7 mouse cellular contexts compared by ENCODE assay signal in genomic region chr6:85588568-85588967, GRCm38 (mm10). TPM values are rescaled to one million over a fixed set of nuclear protein-coding genes. Genes with fewer than 3 reads are reported as not detected.
DNase-seq lines count a peak whose midpoint lies in the region; ATAC-seq and TF ChIP-seq lines count a peak whose summit lies in the region.

No protein-coding gene starts in this region.

- peak overlapping the region; percentile 88 for H3K9ac ChIP-seq in lung, embryonic 16.5 days (ENCODE audit: low read length)
- 0 out of 2 replicates have a peak overlapping the region, but pooled peaks have one; percentile 25 for H3K9ac ChIP-seq in stomach, embryonic 14.5 days (replicated peaks; ENCODE audit: low read depth, low read length)

- H3K27ac ChIP-seq in lung, embryonic 16.5 days (ENCODE audit: low read length) = no peak overlapping the region
- no peak overlapping the region for H3K27ac ChIP-seq in embryonic fibroblast, embryonic 13.5 days (ENCODE audit: insufficient read depth, low read length)
- H3K27ac ChIP-seq in limb, embryonic 10.5 days = peak overlapping the region; percentile 92; the same call in 1 of the 2 replicates
- no peak overlapping the region for H3K27ac ChIP-seq in stomach, embryonic 14.5 days (ENCODE audit: low read length)

- H3K4me2 ChIP-seq in lung, embryonic 16.5 days (ENCODE audit: low read depth, low read length) = peak overlapping the region; percentile 86
- H3K4me2 ChIP-seq in stomach, embryonic 14.5 days (replicated peaks; ENCODE audit: low read depth, low read length) = peak overlapping the region; percentile 75

- DNase-seq in lung, adult 18-20 months = no peak
- no peak for DNase-seq in limb, embryonic 10.5 days (ENCODE audit: low spot score)
- no peak for DNase-seq in adrenal gland, postnatal 14 days

- no peak for ATAC-seq in lung, embryonic 16.5 days (ENCODE audit: low read depth)
- no peak for ATAC-seq in stomach, embryonic 14.5 days (ENCODE audit: insufficient number of reproducible peaks, insufficient read depth, low FRiP score, low read depth)
- ATAC-seq in frontal cortex, adult (ENCODE audit: low TSS enrichment) = no peak

- peak overlapping the region; percentile 93 for H3K4me3 ChIP-seq in lung, embryonic 16.5 days (ENCODE audit: low read length)
- peak overlapping the region; percentile 77 for H3K4me3 ChIP-seq in embryonic fibroblast, embryonic 13.5 days (ENCODE audit: insufficient read depth, low read length)
- peak overlapping the region; percentile 91 for H3K4me3 ChIP-seq in limb, embryonic 10.5 days
- H3K4me3 ChIP-seq in stomach, embryonic 14.5 days (ENCODE audit: low read depth, low read length) = peak overlapping the region; percentile 83

- H3K4me1 ChIP-seq in lung, embryonic 16.5 days (replicated peaks; ENCODE audit: control insufficient read depth, insufficient read depth, low read length) = peaks cover 10% of the 10 kb centered on the region
- peaks cover 4% of the 10 kb centered on the region for H3K4me1 ChIP-seq in embryonic fibroblast, embryonic 13.5 days (ENCODE audit: control insufficient read depth, insufficient read depth, low read length)
- peaks cover 23% of the 10 kb centered on the region for H3K4me1 ChIP-seq in limb, embryonic 10.5 days
- H3K4me1 ChIP-seq in stomach, embryonic 14.5 days (ENCODE audit: control insufficient read depth, insufficient read depth, low read length) = peaks cover 18% of the 10 kb centered on the region; the same call in 1 of the 2 replicates

- H3K27me3 ChIP-seq in lung, embryonic 16.5 days (ENCODE audit: control insufficient read depth, insufficient read depth, low read depth, low read length) = no peaks in the 10 kb centered on the region
- H3K27me3 ChIP-seq in limb, embryonic 10.5 days (ENCODE audit: low read depth, poor library complexity, severe bottlenecking) = no peaks in the 10 kb centered on the region
- H3K27me3 ChIP-seq in stomach, embryonic 14.5 days (ENCODE audit: control insufficient read depth, insufficient read depth, low read length) = no peaks in the 10 kb centered on the region

- WGBS in lung, embryonic 16.5 days = 4% methylated on average over 4 of the region's 4 CpGs
- WGBS in limb, embryonic 10.5 days = 19% methylated on average over 4 of the region's 4 CpGs
- 11% methylated on average over 4 of the region's 4 CpGs for WGBS in stomach, embryonic 14.5 days

- no peaks in the 10 kb centered on the region for H3K36me3 ChIP-seq in lung, embryonic 16.5 days (ENCODE audit: control insufficient read depth, insufficient read depth, low read length)
- peaks cover 3% of the 10 kb centered on the region; the same call in 1 of the 2 replicates for H3K36me3 ChIP-seq in limb, embryonic 10.5 days
- no peaks in the 10 kb centered on the region for H3K36me3 ChIP-seq in stomach, embryonic 14.5 days (ENCODE audit: control insufficient read depth, insufficient read depth, low read length)

- TF ChIP-seq POLR2A in embryonic fibroblast, embryonic 13.5 days (IDR thresholded peaks at IDR 0.05; ENCODE audit: low read depth, low read length) = no peak

- no peak for TF ChIP-seq CTCF in embryonic fibroblast, embryonic 13.5 days (IDR thresholded peaks at IDR 0.05; ENCODE audit: borderline replicate concordance, insufficient read depth, low read length)

- H3K9me3 ChIP-seq in lung, embryonic 16.5 days (ENCODE audit: control insufficient read depth, low read length) = no peaks in the 10 kb centered on the region
- no peaks in the 10 kb centered on the region for H3K9me3 ChIP-seq in limb, embryonic 10.5 days (replicated peaks)
- H3K9me3 ChIP-seq in stomach, embryonic 14.5 days (ENCODE audit: control insufficient read depth, low read depth, low read length) = no peaks in the 10 kb centered on the region

RNA-seq across cellular contexts. Expression of gene Alms1, which starts 1.2 kb away (rescaled TPM):
- polyA plus RNA-seq in lung, embryonic 16.5 days (2015; fragmentation: Nextera tagmentation; extraction: Ambion mirVana) = 5.1 TPM in 2 replicates
- 5.7 and 7.2 TPM in 2 replicates for polyA plus RNA-seq in embryonic fibroblast, embryonic 13.5 days (2011; ENCODE audit: insufficient read length, low read depth, missing spikeins)
- polyA plus RNA-seq in limb, embryonic 10.5 days (2016; fragmentation: Nextera tagmentation; extraction: Ambion mirVana) = 8.9 and 11.3 TPM in 2 replicates
- polyA plus RNA-seq in stomach, embryonic 14.5 days (2014; fragmentation: Nextera tagmentation; extraction: Ambion mirVana) = 8.8 and 8.9 TPM in 2 replicates
- 7.1 and 8.2 TPM in 2 replicates for total RNA-seq in adrenal gland, postnatal 14 days (2021)
